Mouse (Mus musculus) hindbrain, embryonic 16.5 days (tissue): ENCODE data around the gene Upp2. TPM values are rescaled to one million over a fixed set of nuclear protein-coding genes. Genes with fewer than 3 reads are reported as not detected.

Experiments
- ATAC-seq: fragments of 200-750 bp; cut with Nextera tagmentation; 2 replicates; pipeline ENCODE4 v1.8.0; 2017; ENCODE audit warnings: moderate TSS enrichment, moderate library complexity
- H3K27ac ChIP-seq: fragments of 300-500 bp; sonication (generic); 2 replicates; pipeline ENCODE4 v1.5.1; 2014; ENCODE audit warnings: low read depth, mild to moderate bottlenecking, control low read depth, low read length, moderate library complexity
- H3K27me3 ChIP-seq: fragments of 300-500 bp; sonication (generic); replicated peaks from 2 replicates; pipeline ENCODE4 v1.6.1; 2014; ENCODE audit warnings: low read length; ENCODE audit not compliant: control insufficient read depth, insufficient read depth
- H3K36me3 ChIP-seq: fragments of 300-500 bp; sonication (generic); 2 replicates; pipeline ENCODE4 v1.6.1; 2014; ENCODE audit warnings: mild to moderate bottlenecking, low read length, moderate library complexity, mixed read lengths; ENCODE audit not compliant: control insufficient read depth, insufficient read depth
- H3K4me1 ChIP-seq: fragments of 300-500 bp; sonication (generic); 2 replicates; pipeline ENCODE4 v1.6.1; 2014; ENCODE audit warnings: low read depth, low read length; ENCODE audit not compliant: control insufficient read depth, insufficient read depth
- H3K4me2 ChIP-seq: fragments of 300-500 bp; sonication (generic); 2 replicates; pipeline ENCODE4 v1.6.1; 2014; ENCODE audit warnings: mild to moderate bottlenecking, low read length, control low read depth, moderate library complexity
- H3K4me3 ChIP-seq: fragments of 300-500 bp; sonication (generic); 2 replicates; pipeline ENCODE4 v1.5.1; 2014; ENCODE audit warnings: mild to moderate bottlenecking, low read length, control low read depth, moderate library complexity
- H3K9ac ChIP-seq: fragments of 300-500 bp; sonication (generic); 2 replicates; pipeline ENCODE4 v1.6.1; 2014; ENCODE audit warnings: low read depth, mild to moderate bottlenecking, control low read depth, low read length, moderate library complexity
- H3K9me3 ChIP-seq: fragments of 300-500 bp; sonication (generic); 2 replicates; pipeline ENCODE4 v1.6.1; 2014; ENCODE audit warnings: mild to moderate bottlenecking, low read length, moderate library complexity; ENCODE audit not compliant: control insufficient read depth
- WGBS: fragments of 180-500 bp; shearing (Covaris S2); extraction: QIAGEN DNeasy Blood & Tissue Kit; methylation state at CpG from one replicate; pipeline ENCODE4 v1.1.7; 2014; 5-methylcytosine and 5-hydroxymethylcytosine counted together
- polyA plus RNA-seq: library from polyadenylated mRNA; unstranded; fragments of >200 nt; fragmentation: Nextera tagmentation; extraction: Ambion mirVana; gene quantifications from 2 replicates; pipeline ENCODE4 v1.2.1, GENCODE M21; 2015

Upp2 gene
- polyA plus RNA-seq, 1 experiment from 2014 or later: 15.1 TPM

- 61% methylated on average over 12 of the region's 12 CpGs for whole genome bisulfite sequencing
- Histone ChIP-seq H3K4me2 (no peak overlapping the region), H3K27me3 (no peaks in the 10 kb centered on the region), H3K9me3 (no peaks in the 10 kb centered on the region), H3K4me3 (no peak overlapping the region), H3K36me3 (no peaks in the 10 kb centered on the region), H3K27ac (no peak overlapping the region), H3K9ac (no peak overlapping the region), H3K4me1 (no peaks in the 10 kb centered on the region)
- no peak for ATAC-seq
These were observed 58.1 kb downstream of the Upp2 start for GRCm38 (mm10) chr2:58625186-58625585.

GRCm38 (mm10) chr2:58625681-58626080 lies 58.6 kb downstream of the Upp2 start:
- ATAC-seq: no peak
- no peak overlapping the region for H3K4me2 ChIP-seq
- no peak overlapping the region for H3K4me3 ChIP-seq
- H3K27ac ChIP-seq: no peak overlapping the region
- no peaks in the 10 kb centered on the region for H3K36me3 ChIP-seq
- no peaks in the 10 kb centered on the region for H3K4me1 ChIP-seq
- no peaks in the 10 kb centered on the region for H3K27me3 ChIP-seq
- no peaks in the 10 kb centered on the region for H3K9me3 ChIP-seq
- no peak overlapping the region for H3K9ac ChIP-seq
- WGBS: 16% methylated on average over 2 of the region's 2 CpGs

- H3K4me1 ChIP-seq: no peaks in the 10 kb centered on the region
- ATAC-seq: peak; percentile 42; the same call in 1 of the 2 replicates
- whole genome bisulfite sequencing: 7% methylated on average over 8 of the region's 8 CpGs
These were observed 59.2 kb downstream of the Upp2 start for GRCm38 (mm10) chr2:58626136-58626769.

GRCm38 (mm10) chr2:58627981-58628380 lies 60.9 kb downstream of the Upp2 start:
- H3K4me1 ChIP-seq: no peaks in the 10 kb centered on the region
- H3K36me3 ChIP-seq: no peaks in the 10 kb centered on the region
- no peak overlapping the region for H3K27ac ChIP-seq
- H3K4me3 ChIP-seq: no peak overlapping the region
- no peak overlapping the region for H3K9ac ChIP-seq
- no peak for ATAC-seq
- H3K9me3 ChIP-seq: no peaks in the 10 kb centered on the region
- no peak overlapping the region for H3K4me2 ChIP-seq
- H3K27me3 ChIP-seq: no peaks in the 10 kb centered on the region; the same call in 1 of the 2 replicates
- 34% methylated on average over 2 of the region's 2 CpGs for WGBS

More at GRCm38 (mm10) chr2:58626136-58626769, 59.2 kb downstream of the Upp2 start:
- H3K27me3 ChIP-seq: no peaks in the 10 kb centered on the region
- H3K36me3 ChIP-seq: no peaks in the 10 kb centered on the region
- no peaks in the 10 kb centered on the region for H3K9me3 ChIP-seq
- no peak overlapping the region for H3K9ac ChIP-seq
- no peak overlapping the region for H3K4me3 ChIP-seq
- H3K4me2 ChIP-seq: no peak overlapping the region
- no peak overlapping the region for H3K27ac ChIP-seq

- no peak overlapping the region for H3K27ac ChIP-seq
- H3K36me3 ChIP-seq: no peaks in the 10 kb centered on the region
- no peak overlapping the region for H3K9ac ChIP-seq
- H3K4me1 ChIP-seq: no peaks in the 10 kb centered on the region
- no peak overlapping the region for H3K4me2 ChIP-seq
- no peaks in the 10 kb centered on the region; the same call in 1 of the 2 replicates for H3K27me3 ChIP-seq
- 41% methylated on average over 3 of the region's 3 CpGs for WGBS
- H3K4me3 ChIP-seq: no peak overlapping the region
- no peak for ATAC-seq
- no peaks in the 10 kb centered on the region for H3K9me3 ChIP-seq
These were observed 61.9 kb downstream of the Upp2 start for GRCm38 (mm10) chr2:58628993-58629392.

GRCm38 (mm10) chr2:58629440-58629839 lies 62.3 kb downstream of the Upp2 start:
- H3K9me3 ChIP-seq: no peaks in the 10 kb centered on the region
- 57% methylated on average over 7 of the region's 7 CpGs for WGBS
- no peak overlapping the region for H3K4me3 ChIP-seq
- H3K4me1 ChIP-seq: no peaks in the 10 kb centered on the region
- H3K4me2 ChIP-seq: no peak overlapping the region
- ATAC-seq: no peak
- no peak overlapping the region for H3K9ac ChIP-seq
- H3K27me3 ChIP-seq: no peaks in the 10 kb centered on the region; the same call in 1 of the 2 replicates
- H3K27ac ChIP-seq: no peak overlapping the region
- H3K36me3 ChIP-seq: no peaks in the 10 kb centered on the region

GRCm38 (mm10) chr2:58633791-58634190 lies 66.7 kb downstream of the Upp2 start:
- Histone ChIP-seq H3K4me1 (no peaks in the 10 kb centered on the region), H3K4me2 (no peak overlapping the region), H3K9me3 (no peaks in the 10 kb centered on the region), H3K9ac (no peak overlapping the region), H3K4me3 (no peak overlapping the region), H3K27me3 (no peaks in the 10 kb centered on the region; the same call in 1 of the 2 replicates), H3K27ac (no peak overlapping the region), H3K36me3 (no peaks in the 10 kb centered on the region)
- ATAC-seq: no peak
- 95% methylated on average over 11 of the region's 11 CpGs for WGBS

GRCm38 (mm10) chr2:58641761-58642555 lies 74.9 kb downstream of the Upp2 start:
- no peaks in the 10 kb centered on the region for H3K36me3 ChIP-seq
- H3K27me3 ChIP-seq: no peaks in the 10 kb centered on the region
- WGBS: 52% methylated on average over 19 of the region's 19 CpGs
- ATAC-seq: peak; percentile 91
- H3K4me1 ChIP-seq: no peaks in the 10 kb centered on the region
- no peak overlapping the region for H3K9ac ChIP-seq
- no peak overlapping the region for H3K4me3 ChIP-seq
- H3K27ac ChIP-seq: no peak overlapping the region
- no peaks in the 10 kb centered on the region for H3K9me3 ChIP-seq
- peak overlapping the region; percentile 8; the same call in 1 of the 2 replicates for H3K4me2 ChIP-seq

GRCm38 (mm10) chr2:58645667-58646066 lies 78.6 kb downstream of the Upp2 start:
- 94% methylated on average over 6 of the region's 6 CpGs for WGBS
- Histone ChIP-seq H3K36me3 (no peaks in the 10 kb centered on the region), H3K27me3 (no peaks in the 10 kb centered on the region), H3K9ac (no peak overlapping the region), H3K4me1 (no peaks in the 10 kb centered on the region), H3K9me3 (no peaks in the 10 kb centered on the region), H3K4me3 (no peak overlapping the region), H3K27ac (no peak overlapping the region), H3K4me2 (no peak overlapping the region)
- ATAC-seq: no peak
